Mouse (Mus musculus) midbrain, postnatal 0 days (tissue): ENCODE data around the gene Dnajc13. TPM values are rescaled to one million over a fixed set of nuclear protein-coding genes. Genes with fewer than 3 reads are reported as not detected.

ENCODE experiments used
- ATAC-seq: fragments of 200-750 bp; cut with Nextera tagmentation; 2 replicates; pipeline ENCODE4 v1.8.0; 2017; ENCODE audit warnings: moderate number of reproducible peaks, mild to moderate bottlenecking, moderate TSS enrichment, moderate library complexity; ENCODE audit not compliant: low FRiP score
- DNase-seq: peaks from one replicate; pipeline ENCODE4 v3.0.0-alpha.2; 2015; ENCODE audit warnings: low spot score
- H3K27ac ChIP-seq: fragments of 300-500 bp; sonication (generic); 2 replicates; pipeline ENCODE4 v1.5.1; 2014; ENCODE audit warnings: low read depth, mild to moderate bottlenecking, low read length, mixed read lengths
- H3K27me3 ChIP-seq: fragments of 300-500 bp; sonication (generic); 2 replicates; pipeline ENCODE4 v1.6.1; 2014; ENCODE audit warnings: low read length, control low read depth, mixed read lengths; ENCODE audit not compliant: insufficient read depth
- H3K36me3 ChIP-seq: fragments of 300-500 bp; sonication (generic); 2 replicates; pipeline ENCODE4 v1.6.1; 2014; ENCODE audit warnings: low read length, control low read depth, mixed read lengths; ENCODE audit not compliant: insufficient read depth
- H3K4me1 ChIP-seq: fragments of 300-500 bp; sonication (generic); 2 replicates; pipeline ENCODE4 v1.6.1; 2014; ENCODE audit warnings: mild to moderate bottlenecking, control low read depth, antibody characterized with exemption, low read length, mixed read lengths; ENCODE audit not compliant: insufficient read depth
- H3K4me2 ChIP-seq: fragments of 300-500 bp; sonication (generic); 2 replicates; pipeline ENCODE4 v1.6.1; 2014; ENCODE audit warnings: low read depth, mild to moderate bottlenecking, low read length, mixed read lengths; ENCODE audit not compliant: poor library complexity, severe bottlenecking
- H3K4me3 ChIP-seq: fragments of 300-500 bp; sonication (generic); 2 replicates; pipeline ENCODE4 v1.5.1; 2014; ENCODE audit warnings: low read depth, mild to moderate bottlenecking, low read length, moderate library complexity
- H3K9ac ChIP-seq: fragments of 300-500 bp; sonication (generic); replicated peaks from 2 replicates; pipeline ENCODE4 v1.6.1; 2014; ENCODE audit warnings: mild to moderate bottlenecking, low read length, moderate library complexity, mixed read lengths; ENCODE audit not compliant: poor library complexity, severe bottlenecking
- H3K9me3 ChIP-seq: fragments of 300-500 bp; sonication (generic); 2 replicates; pipeline ENCODE4 v1.6.1; 2016; ENCODE audit warnings: low read length, control low read depth
- CTCF ChIP-seq: IDR thresholded peaks from 2 replicates; pipeline ENCODE4 v1.5.1; 2016; ENCODE audit warnings: antibody characterized with exemption, mild to moderate bottlenecking
- WGBS: fragments of 180-500 bp; shearing (Covaris S2); extraction: QIAGEN DNeasy Blood & Tissue Kit; methylation state at CpG from one replicate; pipeline ENCODE4 v1.1.7; 2014; 5-methylcytosine and 5-hydroxymethylcytosine counted together
- polyA plus RNA-seq: library from polyadenylated mRNA; unstranded; fragments of >200 nt; fragmentation: Nextera tagmentation; extraction: Ambion mirVana; gene quantifications from 2 replicates; pipeline ENCODE4 v1.2.1, GENCODE M21; 2015
- total RNA-seq: library from RNA; depleted of rRNA; stranded (reverse); fragments of >200 nt; gene quantifications from 2 replicates; pipeline ENCODE4 v1.2.3, GENCODE M21; 2014

Dnajc13 gene
- total and polyA plus RNA-seq, 2 experiments from 2014 or later: 16.7 to 76.4 TPM

DNA sequence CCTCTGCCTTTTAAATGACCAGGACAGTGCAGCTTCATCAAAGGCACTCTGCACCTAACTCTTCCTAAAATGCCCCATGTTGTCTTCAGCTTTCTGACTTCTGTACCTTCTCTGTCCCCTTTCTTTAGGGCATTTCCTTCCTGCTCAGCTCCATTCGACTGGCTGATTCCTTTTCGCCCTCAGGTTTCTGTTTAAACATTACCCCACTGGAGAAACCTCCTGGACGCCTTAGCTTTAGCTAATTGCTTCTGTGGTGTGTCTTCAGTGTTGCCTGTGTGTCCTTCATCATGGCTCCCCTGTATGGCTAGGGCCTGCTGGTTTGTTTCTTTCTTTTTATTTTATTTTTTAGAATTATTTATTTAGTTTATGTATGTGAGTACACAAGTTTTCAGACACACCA lies 34.3 kb upstream of the Dnajc13 start:
- 79% methylated on average over 3 of the region's 3 CpGs for WGBS
- Histone ChIP-seq H3K4me3 (no peak overlapping the region), H3K27ac (no peak overlapping the region), H3K9me3 (no peaks in the 10 kb centered on the region), H3K4me1 (no peaks in the 10 kb centered on the region), H3K27me3 (no peaks in the 10 kb centered on the region), H3K9ac (no peak overlapping the region), H3K36me3 (no peaks in the 10 kb centered on the region), H3K4me2 (no peak overlapping the region)
- DNase-seq: no peak
- no peak for TF ChIP-seq CTCF
- ATAC-seq: no peak

DNA sequence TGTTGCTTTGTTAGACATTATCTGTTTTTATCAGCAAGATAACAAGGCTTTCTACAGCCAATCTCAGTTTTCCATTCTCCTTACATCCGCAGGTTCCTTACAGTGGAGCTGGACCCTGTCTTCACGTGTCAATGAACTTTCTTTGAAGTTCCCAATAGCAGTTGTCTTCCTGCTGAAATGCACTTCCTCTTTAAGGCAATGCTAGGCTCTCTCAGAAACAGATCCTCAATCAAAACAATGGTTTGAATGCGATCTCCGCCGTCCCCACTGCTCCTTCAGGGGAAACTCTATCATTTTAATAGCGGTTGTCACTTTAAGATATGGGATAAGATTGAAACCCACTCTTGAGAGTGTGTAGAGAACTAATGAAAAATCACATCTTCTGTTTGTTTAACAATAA lies 22.2 kb upstream of the Dnajc13 start:
- no peak overlapping the region for H3K9ac ChIP-seq
- H3K4me1 ChIP-seq: no peaks in the 10 kb centered on the region
- ATAC-seq (no peak), DNase-seq (no peak)
- H3K27me3 ChIP-seq: no peaks in the 10 kb centered on the region
- H3K4me3 ChIP-seq: no peak overlapping the region
- H3K27ac ChIP-seq: no peak overlapping the region
- no peaks in the 10 kb centered on the region for H3K9me3 ChIP-seq
- no peaks in the 10 kb centered on the region for H3K36me3 ChIP-seq
- WGBS: 73% methylated on average over 6 of the region's 6 CpGs
- no peak for TF ChIP-seq CTCF
- no peak overlapping the region for H3K4me2 ChIP-seq

GRCm38 (mm10) chr9:104282536-104282935 lies 19.8 kb upstream of the Dnajc13 start:
- no peaks in the 10 kb centered on the region for H3K27me3 ChIP-seq
- no peak overlapping the region for H3K9ac ChIP-seq
- TF ChIP-seq CTCF: no peak
- no peak overlapping the region for H3K4me2 ChIP-seq
- no peak for ATAC-seq
- no peaks in the 10 kb centered on the region for H3K4me1 ChIP-seq
- H3K4me3 ChIP-seq: no peak overlapping the region
- H3K36me3 ChIP-seq: no peaks in the 10 kb centered on the region
- no peak for DNase-seq
- H3K27ac ChIP-seq: no peak overlapping the region
- WGBS: 26% methylated on average over 8 of the region's 8 CpGs
- no peaks in the 10 kb centered on the region for H3K9me3 ChIP-seq

DNA sequence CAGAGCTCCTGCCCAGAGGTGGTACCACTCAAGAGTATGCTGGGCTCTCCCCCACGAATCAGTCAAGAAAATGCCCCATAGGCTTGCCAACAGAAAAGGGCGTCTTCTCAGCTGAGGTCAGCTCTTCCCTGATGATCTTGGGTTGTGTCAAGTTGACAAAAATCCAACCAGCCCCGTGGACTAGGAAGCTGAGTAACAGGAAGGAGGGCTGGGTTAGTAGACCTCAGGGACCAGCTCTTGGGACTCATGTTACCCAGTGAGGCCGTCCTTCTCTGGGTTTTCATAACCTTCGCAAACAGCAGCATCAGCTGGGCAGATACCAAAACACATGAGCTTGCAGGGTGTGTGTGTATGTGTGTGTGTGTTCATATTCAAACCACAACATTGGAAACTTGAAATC lies 19.0 kb upstream of the Dnajc13 start:
- H3K4me3 ChIP-seq: no peak overlapping the region
- H3K4me1 ChIP-seq: no peaks in the 10 kb centered on the region
- ATAC-seq (no peak), DNase-seq (no peak)
- no peak overlapping the region for H3K9ac ChIP-seq
- H3K4me2 ChIP-seq: no peak overlapping the region
- WGBS: 84% methylated on average over 5 of the region's 5 CpGs
- H3K36me3 ChIP-seq: no peaks in the 10 kb centered on the region
- H3K9me3 ChIP-seq: no peaks in the 10 kb centered on the region
- TF ChIP-seq CTCF: no peak
- H3K27me3 ChIP-seq: no peaks in the 10 kb centered on the region
- H3K27ac ChIP-seq: no peak overlapping the region

GRCm38 (mm10) chr9:104280725-104281495 lies 18.2 kb upstream of the Dnajc13 start:
- DNase-seq: no peak
- Histone ChIP-seq H3K36me3 (no peaks in the 10 kb centered on the region), H3K4me1 (no peaks in the 10 kb centered on the region), H3K27ac (no peak overlapping the region), H3K27me3 (no peaks in the 10 kb centered on the region), H3K4me3 (no peak overlapping the region), H3K9me3 (no peaks in the 10 kb centered on the region), H3K9ac (no peak overlapping the region), H3K4me2 (no peak overlapping the region)
- no peak for TF ChIP-seq CTCF
- 87% methylated on average over 8 of the region's 8 CpGs for WGBS
- no peak for ATAC-seq

DNA sequence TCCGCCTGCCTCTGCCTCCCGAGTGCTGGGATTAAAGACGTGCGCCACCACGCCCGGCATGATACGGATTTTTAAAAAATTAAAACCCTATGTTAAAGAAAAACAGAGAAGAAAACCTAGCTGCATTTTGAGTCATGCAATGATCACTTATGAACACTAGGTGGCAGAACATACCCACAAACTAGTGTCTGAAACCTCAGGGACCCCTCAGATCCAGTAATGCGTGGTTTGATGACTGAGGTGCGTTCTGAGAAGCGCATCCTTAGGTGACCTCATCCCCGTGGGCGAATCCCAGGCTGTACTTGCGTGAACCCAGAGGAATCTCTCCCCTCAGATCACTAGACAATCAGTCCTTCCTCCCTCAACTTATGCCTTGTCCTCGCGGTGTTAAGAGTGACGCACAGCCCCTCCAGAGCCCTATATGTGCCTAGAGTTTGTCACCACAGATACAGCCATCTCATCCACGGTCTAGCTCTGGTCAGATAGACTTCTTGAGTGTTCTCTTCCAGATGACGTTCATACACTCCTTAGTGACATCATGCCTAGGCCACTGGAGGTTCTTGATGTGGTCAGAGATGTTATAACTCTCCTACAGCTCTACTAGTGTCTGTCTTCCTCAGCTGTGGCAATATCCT lies 14.9 kb upstream of the Dnajc13 start:
- H3K9ac ChIP-seq: no peak overlapping the region
- no peak overlapping the region for H3K27ac ChIP-seq
- no peaks in the 10 kb centered on the region for H3K9me3 ChIP-seq
- TF ChIP-seq CTCF: peak; percentile 88
- H3K4me1 ChIP-seq: no peaks in the 10 kb centered on the region
- no peak overlapping the region for H3K4me3 ChIP-seq
- 22% methylated on average over 18 of the region's 18 CpGs for WGBS
- DNase-seq (peak; percentile 71), ATAC-seq (0 out of 2 replicates have a peak, but pooled peaks have one; percentile 66)
- H3K36me3 ChIP-seq: no peaks in the 10 kb centered on the region
- H3K27me3 ChIP-seq: no peaks in the 10 kb centered on the region
- peak overlapping the region; percentile 18; the same call in 1 of the 2 replicates for H3K4me2 ChIP-seq
